Mouse (Mus musculus): ENCODE results near the gene Stox1. TPM values are rescaled to one million over a fixed set of nuclear protein-coding genes. Genes with fewer than 3 reads are reported as not detected.

The Stox1 gene
- polyA plus RNA-seq, 1 experiment from 2014 or later: 1.9 TPM

DNA sequence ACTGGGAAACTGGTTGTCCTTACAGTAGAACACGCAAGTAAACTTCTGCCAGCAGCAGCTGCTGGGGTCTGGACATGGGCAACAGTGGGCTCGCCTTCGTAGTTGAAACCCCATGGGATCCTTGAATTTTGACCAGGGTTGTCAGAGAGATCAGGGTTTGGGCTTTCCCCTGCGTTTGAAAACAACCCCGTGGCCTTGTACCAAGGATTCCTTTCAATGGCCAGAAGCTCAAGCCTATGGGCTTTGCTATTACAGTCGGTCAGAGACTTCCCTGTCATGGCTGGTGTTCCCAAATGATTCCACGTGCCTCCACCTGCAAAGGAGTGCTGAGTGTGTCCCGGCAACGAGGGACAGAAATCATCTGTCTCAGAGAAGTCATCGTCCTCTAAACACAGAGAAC is 61.8 kb downstream of the Stox1 start:
- no peak for ATAC-seq (ENCODE audit: low FRiP score, low read depth)

DNA sequence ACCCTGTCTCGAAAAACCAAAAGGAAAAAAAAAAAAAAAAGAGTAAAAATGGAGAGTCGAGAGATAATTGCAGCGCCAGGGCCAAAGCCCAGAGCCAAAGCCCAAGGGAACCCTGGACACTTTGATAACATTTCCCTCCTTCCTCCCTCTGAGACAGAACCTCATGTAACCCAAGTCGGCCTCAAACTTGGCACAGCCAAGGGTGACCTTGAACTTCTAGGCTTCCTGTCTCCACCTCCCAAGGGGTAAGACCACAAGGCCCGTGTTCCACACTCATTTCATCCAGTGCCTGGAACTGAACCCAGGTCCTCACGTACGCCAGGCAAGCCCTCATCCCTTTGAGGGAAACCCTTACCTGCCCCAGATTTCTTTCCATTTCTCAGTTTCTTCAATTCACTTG is 69.2 kb downstream of the Stox1 start:
- H3K27me3 ChIP-seq (replicated peaks): no peaks in the 10 kb centered on the region
- WGBS: 84% methylated on average over 7 of the region's 7 CpGs
- no peak overlapping the region for H3K4me2 ChIP-seq (replicated peaks)
- no peak for ATAC-seq (ENCODE audit: low FRiP score, low read depth)
- H3K9ac ChIP-seq: no peak overlapping the region
- no peaks in the 10 kb centered on the region for H3K36me3 ChIP-seq
- H3K27ac ChIP-seq: no peak overlapping the region
- H3K4me3 ChIP-seq: no peak overlapping the region
- H3K9me3 ChIP-seq: no peaks in the 10 kb centered on the region
- H3K4me1 ChIP-seq: no peaks in the 10 kb centered on the region

More for the DNA sequence above, 61.8 kb downstream of the Stox1 start:
- Histone ChIP-seq H3K4me1 (no peaks in the 10 kb centered on the region), H3K4me2 (replicated peaks) (no peak overlapping the region), H3K4me3 (no peak overlapping the region), H3K9ac (no peak overlapping the region), H3K27ac (no peak overlapping the region), H3K36me3 (no peaks in the 10 kb centered on the region), H3K9me3 (no peaks in the 10 kb centered on the region), H3K27me3 (replicated peaks) (no peaks in the 10 kb centered on the region)
- 88% methylated on average over 10 of the region's 10 CpGs for WGBS

DNA sequence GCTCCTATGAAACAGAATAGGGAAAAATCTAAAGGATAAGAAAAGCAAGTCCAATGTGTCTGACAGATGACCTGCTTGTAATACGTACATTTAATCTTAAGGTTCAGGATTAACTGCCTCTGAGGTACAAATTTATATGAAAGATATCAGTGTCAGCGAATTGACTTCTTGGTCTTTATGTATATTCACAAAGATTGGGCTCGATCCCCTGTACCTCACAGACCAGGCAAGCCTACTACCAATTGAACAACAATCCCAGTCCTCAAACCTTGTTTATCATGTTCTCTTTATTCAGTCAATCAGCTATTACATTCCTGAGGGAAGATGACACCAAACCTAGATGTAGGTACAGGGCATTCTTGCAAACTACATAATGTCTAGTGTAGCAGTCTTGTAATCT is 74.0 kb downstream of the Stox1 start:
- no peak for ATAC-seq (ENCODE audit: low FRiP score, low read depth)
- Histone ChIP-seq H3K36me3 (0 out of 2 replicates have a peak, but pooled peaks cover 3% of the 10 kb centered on the region), H3K9me3 (no peaks in the 10 kb centered on the region), H3K4me2 (replicated peaks) (peak overlapping the region; percentile 71), H3K4me1 (peaks cover 13% of the 10 kb centered on the region), H3K27me3 (replicated peaks) (no peaks in the 10 kb centered on the region), H3K9ac (peak overlapping the region; percentile 61), H3K27ac (peak overlapping the region; percentile 76), H3K4me3 (peak overlapping the region; percentile 88)
- WGBS: 27% methylated on average over 3 of the region's 3 CpGs

DNA sequence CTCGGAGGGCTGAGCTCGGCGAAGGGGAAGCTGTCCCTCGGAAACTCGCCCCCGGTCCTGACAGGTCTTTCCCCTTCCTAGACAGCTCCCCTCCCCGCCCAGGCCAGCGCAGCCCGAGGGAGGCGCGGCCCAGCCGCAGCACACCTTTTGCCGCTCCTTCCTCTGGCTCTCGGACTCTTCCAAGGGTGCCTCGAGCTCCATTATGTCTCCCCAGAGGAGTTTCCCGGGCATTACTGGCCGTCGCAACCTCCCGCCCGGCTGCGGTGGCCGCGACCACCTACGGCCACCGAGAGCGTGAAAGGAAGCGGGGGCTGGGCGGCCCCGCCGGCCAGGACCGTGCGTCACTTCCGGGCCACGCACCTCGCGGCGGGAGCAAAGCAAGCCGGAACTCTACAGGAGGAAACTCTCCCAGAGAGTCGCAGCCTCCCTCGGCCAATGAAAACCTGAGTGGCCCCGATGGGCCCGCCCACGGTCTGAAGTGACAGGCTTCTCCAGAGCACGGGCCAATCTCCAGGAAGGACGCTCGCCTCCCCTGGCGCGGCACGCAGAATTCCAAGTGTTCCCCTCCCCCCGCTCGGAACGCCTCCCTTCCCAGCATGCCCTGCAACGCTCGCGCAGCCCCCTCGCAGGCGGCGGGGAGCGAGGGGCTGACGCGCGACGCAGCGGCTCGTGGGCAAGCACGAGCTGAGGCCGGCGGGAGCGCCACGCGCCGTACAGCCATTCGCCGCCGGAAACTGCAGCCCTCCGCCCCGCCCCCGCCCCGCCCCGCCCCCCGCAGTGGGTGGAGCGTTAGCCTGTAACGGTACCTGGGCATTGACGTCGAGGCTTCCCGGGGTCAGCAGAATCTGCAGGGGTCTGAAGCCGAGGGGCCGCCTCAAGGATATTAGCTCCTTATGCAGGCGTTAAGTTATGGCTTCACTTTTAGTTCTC is 74.8 kb downstream of the Stox1 start, which contains the start of gene Ddx50:
TSS of gene Ddx50 (minus strand) at position 338 of the 930 bp plus-strand sequence.
- Histone ChIP-seq H3K9ac (peak within 1 kb of the TSS; percentile 85), H3K9me3 (no peaks in the 10 kb centered on the region), H3K36me3 (peaks cover 10% of the 10 kb centered on the region), H3K4me3 (peak within 1 kb of the TSS; percentile 88), H3K4me1 (peaks cover 13% of the 10 kb centered on the region), H3K27ac (peak within 1 kb of the TSS; percentile 76), H3K4me2 (replicated peaks) (peak within 1 kb of the TSS; percentile 71), H3K27me3 (replicated peaks) (no peaks in the 10 kb centered on the region)
- peak; percentile 100 for ATAC-seq (ENCODE audit: low FRiP score, low read depth)
- WGBS: under 1% methylated on average over 89 of the region's 89 CpGs

GRCm38 (mm10) chr10:62650358-62650782 is 75.6 kb downstream of the Stox1 start:
- Histone ChIP-seq H3K9me3 (no peaks in the 10 kb centered on the region), H3K4me1 (peaks cover 13% of the 10 kb centered on the region), H3K27me3 (replicated peaks) (no peaks in the 10 kb centered on the region), H3K27ac (peak overlapping the region; percentile 69), H3K9ac (peak overlapping the region; percentile 85), H3K36me3 (peaks cover 15% of the 10 kb centered on the region), H3K4me3 (peak overlapping the region; percentile 88), H3K4me2 (replicated peaks) (peak overlapping the region; percentile 71)
- ATAC-seq (ENCODE audit: low FRiP score, low read depth): no peak
- WGBS: under 1% methylated on average over 17 of the region's 17 CpGs

Small RNA genes within 50 kb of the gene (microRNA-seq; reads per million reads assigned to microRNA genes)
- not detected for gene Mir7215

Other genes with a start within 250 kb of the Stox1 start
- 77.1 and 81.8 TPM in 2 replicates for gene Vps26a, start 239.3 kb downstream of the Stox1 start, polyA plus RNA-seq (2016; fragmentation: Nextera tagmentation; extraction: Ambion mirVana)
- gene Srgn, start 198.7 kb downstream of the Stox1 start, polyA plus RNA-seq (2016; fragmentation: Nextera tagmentation; extraction: Ambion mirVana): 5.9 and 6.9 TPM in 2 replicates
- gene Kif1bp, start 147.7 kb downstream of the Stox1 start, polyA plus RNA-seq (2016; fragmentation: Nextera tagmentation; extraction: Ambion mirVana): 72.8 and 73.8 TPM in 2 replicates
- gene Ddx21, start 123.8 kb downstream of the Stox1 start, polyA plus RNA-seq (2016; fragmentation: Nextera tagmentation; extraction: Ambion mirVana): 23.6 and 23.8 TPM in 2 replicates
- 109 and 112 TPM in 2 replicates for gene Ddx50, start 74.9 kb downstream of the Stox1 start, polyA plus RNA-seq (2016; fragmentation: Nextera tagmentation; extraction: Ambion mirVana)
- gene Ccar1, start 66.2 kb upstream of the Stox1 start, polyA plus RNA-seq (2016; fragmentation: Nextera tagmentation; extraction: Ambion mirVana): 129 and 147 TPM in 2 replicates
- gene Tet1, start 182.9 kb upstream of the Stox1 start, polyA plus RNA-seq (2016; fragmentation: Nextera tagmentation; extraction: Ambion mirVana): 27.4 and 27.8 TPM in 2 replicates
- 14.5 and 14.6 TPM in 2 replicates for gene Slc25a16, start 194.5 kb upstream of the Stox1 start, polyA plus RNA-seq (2016; fragmentation: Nextera tagmentation; extraction: Ambion mirVana)
- gene Dna2, start 220.9 kb upstream of the Stox1 start, polyA plus RNA-seq (2016; fragmentation: Nextera tagmentation; extraction: Ambion mirVana): 15.6 and 17.2 TPM in 2 replicates

All from neural tube, embryonic 12.5 days (tissue).